Mouse (Mus musculus): ENCODE data around the gene Parp1. TPM values are rescaled to one million over a fixed set of nuclear protein-coding genes. Genes with fewer than 3 reads are reported as not detected.

Gene Parp1
- 13.2 TPM for polyA plus RNA-seq (2014; fragmentation: Illumina TruSeq; extraction: RNeasy Lipid Tissue Mini Kit (QIAGEN cat#74804); ENCODE audit: low read depth, low replicate concordance)

DNA sequence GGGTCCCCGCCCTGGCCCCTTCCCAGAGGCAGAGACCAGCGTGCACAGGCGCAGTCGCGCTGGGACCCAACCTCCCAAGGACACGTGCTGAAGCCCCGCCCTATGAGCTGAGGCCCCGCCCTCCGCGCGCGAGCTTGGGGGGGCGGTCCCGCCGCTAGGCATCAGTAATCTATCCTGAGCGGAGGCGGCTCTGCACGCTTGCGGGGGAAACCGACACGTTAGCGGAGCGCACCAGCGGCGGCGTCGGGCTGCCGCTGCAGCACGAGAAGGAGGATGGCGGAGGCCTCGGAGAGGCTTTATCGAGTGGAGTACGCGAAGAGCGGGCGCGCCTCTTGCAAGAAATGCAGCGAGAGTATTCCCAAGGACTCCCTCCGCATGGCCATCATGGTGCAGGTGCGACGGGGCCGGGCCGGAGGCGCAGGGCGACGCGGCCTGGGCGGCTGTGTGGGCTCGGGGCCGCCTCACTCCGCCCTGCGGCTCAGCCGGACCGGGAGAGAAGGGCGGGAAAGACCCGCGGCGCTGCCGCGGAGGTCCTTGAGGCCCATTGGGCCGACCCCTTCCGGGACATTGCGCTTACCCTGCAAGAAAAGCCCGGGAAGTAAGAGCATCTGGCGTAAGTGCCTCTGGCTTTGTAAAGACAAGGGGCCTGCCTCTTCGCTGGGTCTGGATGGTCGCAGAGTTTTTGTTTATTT, at the start of gene Parp1:
Gene Parp1 (plus strand): TSS at position 164 of the 692 bp plus-strand sequence.

DNA sequence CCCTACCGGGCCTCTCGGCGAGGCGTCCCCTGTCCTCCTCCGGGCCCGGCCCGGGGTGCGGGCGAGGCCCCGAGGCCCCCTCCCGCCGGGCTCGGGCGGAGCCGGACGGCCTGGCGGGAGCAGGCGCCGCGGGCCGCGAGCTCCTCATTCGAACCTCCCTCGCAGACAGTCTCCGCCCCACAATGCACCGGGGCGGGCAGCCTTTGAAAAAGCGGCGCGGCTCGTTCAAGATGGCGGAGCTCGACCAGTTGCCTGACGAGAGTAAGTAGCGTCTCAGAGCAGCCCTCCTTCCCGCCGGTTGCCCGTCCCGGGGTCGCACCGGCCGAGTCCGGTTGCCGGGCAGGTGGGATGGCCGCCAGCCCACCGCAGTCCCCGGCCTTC, 72.4 kb downstream of the Parp1 start, which contains the start of gene Lin9:
Gene Lin9 (plus strand): TSS at position 14 of the 381 bp plus-strand sequence.

Other genes with a start within 250 kb of the Parp1 start
- gene Itpkb, start 238.4 kb upstream of the Parp1 start, polyA plus RNA-seq (2014; fragmentation: Illumina TruSeq; extraction: RNeasy Lipid Tissue Mini Kit (QIAGEN cat#74804); ENCODE audit: low read depth, low replicate concordance), result 5.5 TPM
- 0.08 TPM for gene Stum, start 85.4 kb upstream of the Parp1 start, polyA plus RNA-seq (2014; fragmentation: Illumina TruSeq; extraction: RNeasy Lipid Tissue Mini Kit (QIAGEN cat#74804); ENCODE audit: low read depth, low replicate concordance)
- gene Lin9, start 72.2 kb downstream of the Parp1 start, polyA plus RNA-seq (2014; fragmentation: Illumina TruSeq; extraction: RNeasy Lipid Tissue Mini Kit (QIAGEN cat#74804); ENCODE audit: low read depth, low replicate concordance), result 8.6 TPM
- gene Mixl1, start 128.1 kb downstream of the Parp1 start, polyA plus RNA-seq (2014; fragmentation: Illumina TruSeq; extraction: RNeasy Lipid Tissue Mini Kit (QIAGEN cat#74804); ENCODE audit: low read depth, low replicate concordance), result not detected
- 48.2 TPM for gene Acbd3, start 157.1 kb downstream of the Parp1 start, polyA plus RNA-seq (2014; fragmentation: Illumina TruSeq; extraction: RNeasy Lipid Tissue Mini Kit (QIAGEN cat#74804); ENCODE audit: low read depth, low replicate concordance)
- 991 TPM for gene H3f3a, start 245.0 kb downstream of the Parp1 start, polyA plus RNA-seq (2014; fragmentation: Illumina TruSeq; extraction: RNeasy Lipid Tissue Mini Kit (QIAGEN cat#74804); ENCODE audit: low read depth, low replicate concordance)